Mouse (Mus musculus): ENCODE data around the gene Ahsg. TPM values are rescaled to one million over a fixed set of nuclear protein-coding genes. Genes with fewer than 3 reads are reported as not detected.

Ahsg gene
- polyA plus RNA-seq, 1 experiment: 1.8 TPM

DNA sequence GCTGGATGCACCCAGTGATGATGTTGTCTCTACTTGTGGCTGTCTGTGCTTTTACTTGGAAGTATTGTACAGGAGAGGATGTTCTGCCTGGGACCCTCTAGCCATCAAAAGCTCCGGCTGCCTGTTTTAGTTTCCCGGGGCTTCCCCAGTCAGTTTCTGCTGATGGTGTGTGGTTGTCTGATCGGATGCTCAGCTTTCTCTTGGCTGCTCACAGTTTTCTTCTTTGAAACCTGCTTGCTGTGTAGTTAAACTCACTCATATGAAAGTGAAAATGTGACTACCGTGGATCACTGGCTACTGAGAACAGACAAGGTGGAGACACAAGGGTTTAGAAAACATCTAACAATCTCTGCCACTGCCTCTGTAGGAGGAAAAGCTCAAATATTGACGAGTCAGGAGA is 7.6 kb upstream of the Ahsg start:
- 76% methylated on average over 5 of the region's 5 CpGs for WGBS

DNA sequence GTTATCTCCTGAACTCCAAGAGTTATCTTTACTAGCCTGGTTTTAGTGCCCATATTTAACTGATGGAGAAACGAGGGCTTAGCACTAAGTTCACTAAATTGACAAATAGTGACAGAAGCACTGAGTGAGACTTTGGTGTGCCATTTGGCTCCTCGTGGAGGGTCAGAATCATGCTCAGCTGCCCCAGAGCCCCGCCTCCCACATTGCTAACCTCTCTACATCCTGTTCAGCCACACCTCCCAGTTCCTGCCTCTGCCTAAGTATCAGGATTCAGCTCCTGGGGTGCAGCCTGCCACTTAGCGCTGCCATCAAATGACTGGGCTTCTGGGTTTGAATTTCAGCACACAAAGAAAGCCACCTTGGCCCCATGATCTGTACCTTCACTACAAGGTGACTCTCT is 5.7 kb upstream of the Ahsg start:
- 26% methylated on average over 4 of the region's 4 CpGs for WGBS
- Histone ChIP-seq H3K4me1 (replicated peaks; ENCODE audit: control insufficient read depth, insufficient read depth, low read length) (0 out of 2 replicates have a peak, but pooled peaks cover 2% of the 10 kb centered on the region), H3K27ac (ENCODE audit: control insufficient read depth, insufficient read depth, low read length) (no peak overlapping the region), H3K27me3 (ENCODE audit: control insufficient read depth, insufficient read depth, low read length) (no peaks in the 10 kb centered on the region), H3K36me3 (ENCODE audit: control insufficient read depth, insufficient read depth, low read length) (no peaks in the 10 kb centered on the region), H3K4me3 (ENCODE audit: control insufficient read depth, insufficient read depth, low read length) (no peak overlapping the region)
- no peak for TF ChIP-seq POLR2A (IDR thresholded peaks at IDR 0.05; ENCODE audit: control insufficient read depth, extremely low read depth, insufficient read depth, low read length, poor library complexity)
- TF ChIP-seq CTCF (IDR thresholded peaks at IDR 0.05; ENCODE audit: borderline replicate concordance, control insufficient read depth, extremely low read depth, insufficient read depth, low read length, poor library complexity): no peak
- DNase-seq: no peak

More for the DNA sequence above, 7.6 kb upstream of the Ahsg start:
- DNase-seq: no peak
- H3K4me3 ChIP-seq (ENCODE audit: control insufficient read depth, insufficient read depth, low read length): no peak overlapping the region
- H3K27ac ChIP-seq (ENCODE audit: control insufficient read depth, insufficient read depth, low read length): no peak overlapping the region
- no peaks in the 10 kb centered on the region for H3K27me3 ChIP-seq (ENCODE audit: control insufficient read depth, insufficient read depth, low read length)
- H3K4me1 ChIP-seq (replicated peaks; ENCODE audit: control insufficient read depth, insufficient read depth, low read length): no peaks in the 10 kb centered on the region
- TF ChIP-seq POLR2A (IDR thresholded peaks at IDR 0.05; ENCODE audit: control insufficient read depth, extremely low read depth, insufficient read depth, low read length, poor library complexity) (no peak), CTCF (IDR thresholded peaks at IDR 0.05; ENCODE audit: borderline replicate concordance, control insufficient read depth, extremely low read depth, insufficient read depth, low read length, poor library complexity) (no peak)
- H3K36me3 ChIP-seq (ENCODE audit: control insufficient read depth, insufficient read depth, low read length): no peaks in the 10 kb centered on the region

DNA sequence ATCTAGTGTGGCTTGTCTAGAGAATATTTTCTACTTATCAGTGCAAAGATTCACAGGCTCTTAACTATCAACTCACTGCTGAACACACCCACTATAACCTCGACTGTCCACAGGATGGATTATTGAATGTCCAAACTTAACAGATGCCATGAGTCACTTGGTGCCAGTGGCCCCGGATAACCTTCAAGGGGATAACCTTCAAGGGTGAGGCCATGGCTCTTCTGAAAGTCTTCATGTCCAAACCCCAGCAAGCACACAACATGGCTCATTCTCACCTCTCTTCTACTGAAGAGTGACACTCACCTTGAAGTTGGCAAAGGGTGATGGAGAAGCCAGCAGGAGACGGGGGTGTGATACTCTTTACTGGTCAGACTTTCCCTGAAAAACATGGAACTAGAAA is 4.4 kb upstream of the Ahsg start:
- DNase-seq: no peak
- no peak for TF ChIP-seq POLR2A (IDR thresholded peaks at IDR 0.05; ENCODE audit: control insufficient read depth, extremely low read depth, insufficient read depth, low read length, poor library complexity)
- Histone ChIP-seq H3K4me3 (ENCODE audit: control insufficient read depth, insufficient read depth, low read length) (no peak overlapping the region), H3K4me1 (replicated peaks; ENCODE audit: control insufficient read depth, insufficient read depth, low read length) (peaks cover 2% of the 10 kb centered on the region; the same call in 1 of the 2 replicates), H3K27me3 (ENCODE audit: control insufficient read depth, insufficient read depth, low read length) (no peaks in the 10 kb centered on the region), H3K36me3 (ENCODE audit: control insufficient read depth, insufficient read depth, low read length) (no peaks in the 10 kb centered on the region), H3K27ac (ENCODE audit: control insufficient read depth, insufficient read depth, low read length) (no peak overlapping the region)
- WGBS: 85% methylated on average over 3 of the region's 3 CpGs

DNA sequence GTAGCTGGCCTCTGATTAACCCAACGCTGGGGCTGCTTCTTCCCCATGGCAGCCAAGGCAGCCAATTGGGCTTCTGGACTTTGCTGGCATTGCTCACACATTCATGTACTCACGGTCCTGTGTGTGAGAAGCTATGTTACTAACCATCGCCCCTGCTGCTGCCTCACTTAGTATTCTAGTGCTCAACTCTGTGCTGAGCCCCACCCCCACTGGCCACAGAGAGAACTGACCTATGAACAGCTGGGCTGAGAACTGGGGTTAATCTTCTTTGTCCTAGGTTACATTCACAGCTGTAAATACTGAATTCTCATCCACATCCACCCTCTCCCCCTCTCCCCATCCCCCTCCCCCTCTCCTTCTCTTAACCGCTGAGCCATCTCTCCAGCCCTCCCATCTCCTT is 2.2 kb upstream of the Ahsg start:
- Histone ChIP-seq H3K27ac (ENCODE audit: control insufficient read depth, insufficient read depth, low read length) (no peak overlapping the region), H3K36me3 (ENCODE audit: control insufficient read depth, insufficient read depth, low read length) (no peaks in the 10 kb centered on the region), H3K4me1 (replicated peaks; ENCODE audit: control insufficient read depth, insufficient read depth, low read length) (peaks cover 2% of the 10 kb centered on the region; the same call in 1 of the 2 replicates), H3K27me3 (ENCODE audit: control insufficient read depth, insufficient read depth, low read length) (no peaks in the 10 kb centered on the region), H3K4me3 (ENCODE audit: control insufficient read depth, insufficient read depth, low read length) (no peak overlapping the region)
- DNase-seq: no peak
- TF ChIP-seq CTCF (IDR thresholded peaks at IDR 0.05; ENCODE audit: borderline replicate concordance, control insufficient read depth, extremely low read depth, insufficient read depth, low read length, poor library complexity) (no peak), POLR2A (IDR thresholded peaks at IDR 0.05; ENCODE audit: control insufficient read depth, extremely low read depth, insufficient read depth, low read length, poor library complexity) (no peak)
- 92% methylated on average over 4 of the region's 4 CpGs for whole genome bisulfite sequencing

DNA sequence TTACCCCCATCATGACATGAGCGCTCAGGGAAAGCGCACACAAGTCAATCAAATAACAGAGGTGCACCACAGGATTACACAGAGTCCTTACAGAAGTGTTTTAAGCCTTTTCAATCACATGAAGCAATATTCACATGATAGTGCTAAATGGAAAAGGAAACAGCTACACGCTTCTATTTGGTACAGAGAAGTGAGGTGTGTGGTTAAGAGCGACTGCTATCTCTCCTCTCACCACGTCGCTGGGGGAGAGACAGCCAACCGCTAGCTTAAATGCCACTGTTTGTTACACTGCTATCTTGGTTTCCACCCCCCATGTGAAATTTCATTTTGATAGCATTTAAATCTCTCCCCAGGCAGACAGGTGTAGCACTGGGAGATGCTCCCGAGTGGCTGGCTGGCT is 1.4 kb upstream of the Ahsg start:
- DNase-seq: no peak
- TF ChIP-seq CTCF (IDR thresholded peaks at IDR 0.05; ENCODE audit: borderline replicate concordance, control insufficient read depth, extremely low read depth, insufficient read depth, low read length, poor library complexity) (no peak), POLR2A (IDR thresholded peaks at IDR 0.05; ENCODE audit: control insufficient read depth, extremely low read depth, insufficient read depth, low read length, poor library complexity) (no peak)
- Histone ChIP-seq H3K36me3 (ENCODE audit: control insufficient read depth, insufficient read depth, low read length) (no peaks in the 10 kb centered on the region), H3K4me3 (ENCODE audit: control insufficient read depth, insufficient read depth, low read length) (no peak overlapping the region), H3K27ac (ENCODE audit: control insufficient read depth, insufficient read depth, low read length) (no peak overlapping the region), H3K27me3 (ENCODE audit: control insufficient read depth, insufficient read depth, low read length) (no peaks in the 10 kb centered on the region), H3K4me1 (replicated peaks; ENCODE audit: control insufficient read depth, insufficient read depth, low read length) (peaks cover 2% of the 10 kb centered on the region; the same call in 1 of the 2 replicates)
- WGBS: 25% methylated on average over 8 of the region's 8 CpGs

DNA sequence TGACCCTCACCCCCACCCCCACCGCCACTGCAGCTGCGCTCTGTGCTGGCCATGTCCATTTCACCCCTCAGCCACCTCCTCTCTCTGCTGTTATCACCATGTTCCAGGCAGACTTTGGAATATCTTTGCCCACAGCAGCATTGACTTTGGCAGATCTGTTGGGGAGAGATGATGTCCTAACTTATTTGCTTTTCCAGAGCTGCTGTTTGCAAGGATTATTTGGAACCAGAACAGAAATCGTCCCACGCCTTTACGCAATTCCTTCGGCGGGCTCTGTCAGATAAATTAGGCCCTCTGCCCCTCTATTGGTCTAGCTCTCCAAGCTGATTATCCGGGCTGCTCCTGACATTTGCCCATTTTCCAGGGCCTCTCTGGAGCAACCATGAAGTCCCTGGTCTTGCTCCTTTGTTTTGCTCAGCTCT is 667 bp downstream of the Ahsg start:
- WGBS: 98% methylated on average over 8 of the region's 8 CpGs
- H3K27ac ChIP-seq (ENCODE audit: control insufficient read depth, insufficient read depth, low read length): no peak overlapping the region

DNA sequence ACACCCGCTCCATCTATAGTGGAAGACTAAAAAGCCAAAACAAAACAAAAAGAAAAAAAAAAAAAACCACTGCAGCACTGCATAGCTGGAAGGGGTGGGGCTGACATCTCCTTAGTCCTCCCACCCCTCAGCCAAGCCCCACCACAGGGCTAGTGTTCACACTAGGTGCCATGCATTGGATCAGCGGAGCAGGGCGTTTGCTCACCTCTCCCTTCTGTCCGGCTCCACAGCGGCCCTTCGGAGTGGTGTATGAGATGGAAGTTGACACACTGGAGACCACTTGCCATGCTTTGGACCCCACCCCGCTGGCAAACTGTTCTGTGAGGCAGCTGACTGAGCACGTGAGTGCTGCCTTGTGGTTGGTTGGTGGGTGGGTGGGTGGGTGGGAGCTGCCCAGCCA is 3.0 kb downstream of the Ahsg start:
- DNase-seq: no peak
- H3K36me3 ChIP-seq (ENCODE audit: control insufficient read depth, insufficient read depth, low read length): no peaks in the 10 kb centered on the region
- no peak overlapping the region for H3K4me3 ChIP-seq (ENCODE audit: control insufficient read depth, insufficient read depth, low read length)
- H3K27me3 ChIP-seq (ENCODE audit: control insufficient read depth, insufficient read depth, low read length): no peaks in the 10 kb centered on the region
- no peak for TF ChIP-seq POLR2A (IDR thresholded peaks at IDR 0.05; ENCODE audit: control insufficient read depth, extremely low read depth, insufficient read depth, low read length, poor library complexity)
- no peak for TF ChIP-seq CTCF (IDR thresholded peaks at IDR 0.05; ENCODE audit: borderline replicate concordance, control insufficient read depth, extremely low read depth, insufficient read depth, low read length, poor library complexity)
- 82% methylated on average over 8 of the region's 8 CpGs for WGBS
- H3K4me1 ChIP-seq (replicated peaks; ENCODE audit: control insufficient read depth, insufficient read depth, low read length): peaks cover 2% of the 10 kb centered on the region; the same call in 1 of the 2 replicates
- no peak overlapping the region for H3K27ac ChIP-seq (ENCODE audit: control insufficient read depth, insufficient read depth, low read length)

More for the DNA sequence above, 667 bp downstream of the Ahsg start:
- Histone ChIP-seq H3K4me1 (replicated peaks; ENCODE audit: control insufficient read depth, insufficient read depth, low read length) (peaks cover 2% of the 10 kb centered on the region; the same call in 1 of the 2 replicates), H3K36me3 (ENCODE audit: control insufficient read depth, insufficient read depth, low read length) (no peaks in the 10 kb centered on the region), H3K4me3 (ENCODE audit: control insufficient read depth, insufficient read depth, low read length) (no peak overlapping the region), H3K27me3 (ENCODE audit: control insufficient read depth, insufficient read depth, low read length) (no peaks in the 10 kb centered on the region)
- no peak for TF ChIP-seq POLR2A (IDR thresholded peaks at IDR 0.05; ENCODE audit: control insufficient read depth, extremely low read depth, insufficient read depth, low read length, poor library complexity)
- no peak for TF ChIP-seq CTCF (IDR thresholded peaks at IDR 0.05; ENCODE audit: borderline replicate concordance, control insufficient read depth, extremely low read depth, insufficient read depth, low read length, poor library complexity)
- no peak for DNase-seq
